Mouse (Mus musculus) megakaryocyte, embryonic 14.5 days (primary cell): ENCODE results near the gene Exoc7.

Experiments used
- FLI1 ChIP-seq: IDR thresholded peaks from 2 replicates; pipeline ENCODE4 v1.6.1; 2012; ENCODE audit warnings: low read length, inconsistent platforms, mixed read lengths
- GATA1 ChIP-seq: IDR thresholded peaks from 3 replicates; pipeline ENCODE4 v1.6.1; 2012; ENCODE audit warnings: mixed read lengths, low read length, inconsistent platforms, borderline replicate concordance

GRCm38 (mm10) chr11:116283982-116284381 is 23.1 kb downstream of the Exoc7 start:
- no peak for TF ChIP-seq GATA1
- TF ChIP-seq FLI1 = no peak
